Mouse (Mus musculus): ENCODE results near the gene Crlf2. TPM values are rescaled to one million over a fixed set of nuclear protein-coding genes. Genes with fewer than 3 reads are reported as not detected.
A peak's percentile ranks its signal among the peaks of the same experiment; 100 is the strongest.

The Crlf2 gene
- polyA plus RNA-seq, 1 experiment: 16.7 TPM

DNA sequence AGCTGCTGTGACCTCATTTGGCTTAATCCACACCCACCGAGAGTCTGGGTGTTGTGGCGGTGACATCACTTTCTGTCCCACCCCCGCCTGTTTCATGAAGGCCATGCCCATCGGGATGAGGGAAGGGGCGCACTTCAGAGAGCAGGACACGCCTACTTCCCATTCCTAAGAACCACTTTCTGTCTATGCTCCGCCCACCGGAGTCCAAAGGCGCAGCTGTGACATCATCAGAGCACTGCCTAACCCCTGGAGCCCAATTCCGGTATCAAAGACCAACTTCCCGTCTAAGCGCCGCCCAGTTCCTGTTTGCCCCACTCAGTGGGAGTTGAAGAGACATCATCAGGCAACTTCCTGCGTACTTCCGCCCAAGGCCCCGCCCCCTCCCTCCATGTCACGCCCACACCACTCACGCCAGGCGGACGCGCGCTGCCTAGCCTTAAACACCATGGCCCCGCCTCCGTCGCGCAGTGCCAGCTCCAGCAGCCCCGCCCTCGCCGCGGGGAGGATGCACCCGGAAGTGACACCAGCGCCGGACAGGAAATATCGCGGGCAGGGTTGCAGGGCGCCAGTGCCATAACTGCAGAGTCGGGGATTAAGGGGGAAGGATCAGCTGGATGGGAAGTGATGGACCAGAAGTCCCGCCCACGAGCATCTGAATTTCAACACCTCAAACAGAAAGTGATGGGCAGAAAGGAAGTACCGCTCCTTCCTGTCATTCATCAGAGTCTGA is 2.0 kb downstream of the Crlf2 start:
- H3K4me3 ChIP-seq (ENCODE audit: insufficient read depth, low read length): peak overlapping the region; percentile 27
- no peaks in the 10 kb centered on the region for H3K4me1 ChIP-seq (ENCODE audit: control insufficient read depth, insufficient read depth, low read length)
- H3K27ac ChIP-seq (ENCODE audit: insufficient read depth, low read length): peak overlapping the region; percentile 93
- TF ChIP-seq CTCF (IDR thresholded peaks at IDR 0.05; ENCODE audit: borderline replicate concordance, insufficient read depth, low read length) (no peak), POLR2A (IDR thresholded peaks at IDR 0.05; ENCODE audit: low read depth, low read length) (no peak)

DNA sequence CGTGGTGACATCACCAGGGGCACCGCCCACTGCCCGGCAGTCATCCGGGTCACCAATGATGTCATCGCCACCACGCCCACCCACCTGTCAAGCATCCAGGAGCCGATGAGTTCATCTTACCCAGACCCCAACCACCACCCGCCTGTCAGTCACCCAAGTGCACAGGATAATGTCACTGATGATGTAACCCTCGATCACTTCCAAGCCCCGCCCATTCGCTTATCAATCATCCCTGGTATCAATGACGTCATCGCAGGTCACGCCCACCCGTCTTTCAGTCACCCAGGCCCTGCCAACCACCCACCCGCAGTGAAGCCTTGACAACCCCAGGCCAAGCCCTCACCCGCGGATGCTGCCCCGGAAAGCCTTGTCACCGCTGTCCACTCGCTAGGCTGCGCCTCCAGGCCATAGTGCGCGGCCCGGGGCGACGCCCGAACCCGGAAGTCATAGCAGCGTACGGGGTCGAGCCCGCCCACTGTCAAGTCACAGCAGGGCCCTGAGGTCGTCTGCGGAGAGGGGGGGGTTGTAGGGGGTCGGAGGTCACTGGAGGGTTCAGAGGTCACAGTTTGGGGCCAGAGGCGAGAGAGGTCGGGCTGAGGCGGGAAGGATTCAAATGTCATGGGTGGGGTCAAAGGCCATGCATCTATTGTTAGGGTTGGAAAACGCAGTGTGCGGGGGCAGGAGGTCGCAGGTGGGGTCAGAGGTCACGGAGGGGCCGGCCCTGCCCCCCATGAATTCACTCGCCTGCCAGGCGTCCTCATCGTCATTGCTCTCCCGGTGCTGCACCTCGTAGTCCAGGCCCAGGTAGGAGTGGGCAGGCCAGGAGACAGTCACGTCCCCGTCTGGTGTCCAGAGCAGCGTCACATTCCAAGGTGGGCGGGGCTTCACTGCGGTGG is 2.9 kb downstream of the Crlf2 start:
- Histone ChIP-seq H3K4me1 (ENCODE audit: control insufficient read depth, insufficient read depth, low read length) (no peaks in the 10 kb centered on the region), H3K4me3 (ENCODE audit: insufficient read depth, low read length) (peak overlapping the region; percentile 6; the same call in 1 of the 2 replicates), H3K27ac (ENCODE audit: insufficient read depth, low read length) (no peak overlapping the region)
- no peak for TF ChIP-seq CTCF (IDR thresholded peaks at IDR 0.05; ENCODE audit: borderline replicate concordance, insufficient read depth, low read length)
- TF ChIP-seq POLR2A (IDR thresholded peaks at IDR 0.05; ENCODE audit: low read depth, low read length): 0 out of 2 replicates have a peak, but pooled peaks have one; percentile 32

DNA sequence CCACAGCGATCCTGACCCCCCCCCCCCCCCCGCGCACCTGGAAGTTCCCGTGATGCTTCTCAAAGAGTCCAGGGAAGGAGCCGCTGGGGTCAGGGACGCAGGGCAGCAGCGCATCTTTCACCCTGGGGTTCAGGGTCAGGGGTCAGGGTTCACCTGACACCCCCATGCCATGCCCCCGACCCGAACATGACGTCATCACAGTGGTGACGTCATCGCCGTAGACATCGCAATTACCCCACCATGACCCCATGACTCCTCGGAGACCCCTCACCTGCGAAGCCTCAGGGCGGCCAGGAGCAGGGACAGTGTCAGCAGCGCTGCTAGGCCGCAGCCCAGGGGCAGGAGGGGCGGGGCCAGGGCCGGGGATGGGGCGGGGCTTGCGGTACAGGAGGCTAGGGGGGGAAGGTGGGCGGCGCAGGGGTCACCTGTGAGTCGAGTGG is 3.5 kb downstream of the Crlf2 start:
- Histone ChIP-seq H3K4me3 (ENCODE audit: insufficient read depth, low read length) (no peak overlapping the region), H3K27ac (ENCODE audit: insufficient read depth, low read length) (no peak overlapping the region), H3K4me1 (ENCODE audit: control insufficient read depth, insufficient read depth, low read length) (no peaks in the 10 kb centered on the region)
- TF ChIP-seq POLR2A (IDR thresholded peaks at IDR 0.05; ENCODE audit: low read depth, low read length) (no peak), CTCF (IDR thresholded peaks at IDR 0.05; ENCODE audit: borderline replicate concordance, insufficient read depth, low read length) (no peak)

DNA sequence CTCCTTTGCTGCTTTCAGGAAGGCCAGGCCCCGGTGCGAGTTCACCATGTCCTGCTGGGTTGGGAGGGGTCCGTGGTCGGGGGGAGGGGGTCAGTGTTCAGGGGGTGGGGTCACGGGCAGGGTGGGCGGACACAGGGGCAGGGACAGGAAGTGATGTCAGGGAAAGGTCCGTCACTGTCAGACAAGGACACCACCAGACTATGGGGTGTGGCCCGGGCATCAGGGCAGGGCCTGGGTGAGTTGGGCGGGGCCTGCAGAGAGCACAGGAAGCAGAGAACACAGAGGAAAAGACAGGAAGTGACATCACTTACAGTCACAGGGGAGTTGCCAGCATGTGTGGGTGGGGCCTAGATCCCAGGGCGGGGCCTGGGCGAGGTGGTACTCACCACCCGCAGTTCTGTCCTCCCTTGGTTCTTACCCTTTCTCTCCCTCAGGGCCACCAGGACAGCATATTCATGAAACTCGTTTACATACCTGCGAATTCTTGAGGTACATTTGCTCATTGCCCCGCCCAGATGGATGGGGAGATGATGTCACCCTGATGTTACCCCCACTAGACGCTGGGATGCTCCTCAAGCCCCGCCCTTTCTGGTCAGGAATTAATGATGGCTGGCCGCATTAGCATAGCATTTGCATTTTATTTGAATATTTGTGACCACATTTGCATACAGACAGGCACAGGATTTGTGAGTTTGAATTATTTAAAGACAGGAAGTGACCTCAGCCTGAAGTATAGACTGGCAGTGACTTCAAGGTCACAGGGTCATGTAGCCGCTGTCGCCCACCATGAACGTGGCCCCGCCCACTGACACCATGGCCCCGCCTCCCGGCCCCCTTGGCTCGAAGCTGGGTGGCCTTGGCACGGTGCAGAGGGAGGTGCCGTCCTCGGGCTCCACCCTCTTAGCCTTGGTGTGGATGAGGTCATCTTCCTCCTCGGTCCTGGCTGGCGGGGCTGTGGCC is 4.4 kb downstream of the Crlf2 start:
- H3K4me1 ChIP-seq (ENCODE audit: control insufficient read depth, insufficient read depth, low read length): no peaks in the 10 kb centered on the region
- no peak for TF ChIP-seq CTCF (IDR thresholded peaks at IDR 0.05; ENCODE audit: borderline replicate concordance, insufficient read depth, low read length)
- no peak overlapping the region for H3K27ac ChIP-seq (ENCODE audit: insufficient read depth, low read length)
- H3K4me3 ChIP-seq (ENCODE audit: insufficient read depth, low read length): no peak overlapping the region

DNA sequence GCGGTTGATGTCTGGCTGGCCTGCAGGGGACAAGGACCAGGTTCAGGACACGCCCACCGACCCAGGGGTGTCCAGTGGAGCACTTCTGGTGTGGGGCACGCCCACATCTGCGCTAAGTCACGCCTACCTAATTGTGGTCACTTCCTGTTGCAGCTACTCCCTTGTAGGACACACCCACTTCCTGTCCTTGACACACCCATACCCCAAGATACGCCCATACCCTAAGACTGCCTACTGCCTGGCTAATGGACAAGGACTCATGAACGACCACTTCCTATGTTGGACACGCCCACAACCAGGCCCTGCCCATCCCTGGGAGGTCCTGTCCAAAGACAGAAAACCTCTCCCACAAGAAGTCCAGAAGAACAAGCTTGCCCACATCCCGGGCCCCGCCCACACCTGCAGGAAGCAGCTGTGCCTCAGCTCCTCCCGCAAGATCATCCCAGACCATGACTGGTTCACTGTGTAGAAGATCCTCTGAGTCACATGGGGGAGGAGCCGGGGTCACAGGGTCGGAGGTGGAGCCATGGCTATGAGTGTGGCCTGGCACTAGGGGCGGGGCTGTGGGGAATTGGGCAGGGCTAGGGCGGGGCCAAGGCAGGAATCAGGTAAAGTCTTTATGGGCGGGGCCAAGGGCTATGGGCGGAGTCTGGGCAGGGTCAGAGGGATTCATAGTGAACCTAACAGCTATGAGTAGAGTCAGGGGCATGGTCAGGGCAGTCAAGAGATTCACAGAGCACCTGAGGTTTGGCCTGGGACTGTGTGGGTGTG is 5.4 kb downstream of the Crlf2 start:
- H3K27ac ChIP-seq (ENCODE audit: insufficient read depth, low read length): no peak overlapping the region
- H3K4me1 ChIP-seq (ENCODE audit: control insufficient read depth, insufficient read depth, low read length): no peaks in the 10 kb centered on the region; the same call in 1 of the 2 replicates
- TF ChIP-seq POLR2A (IDR thresholded peaks at IDR 0.05; ENCODE audit: low read depth, low read length) (no peak), CTCF (IDR thresholded peaks at IDR 0.05; ENCODE audit: borderline replicate concordance, insufficient read depth, low read length) (no peak)
- H3K4me3 ChIP-seq (ENCODE audit: insufficient read depth, low read length): no peak overlapping the region

DNA sequence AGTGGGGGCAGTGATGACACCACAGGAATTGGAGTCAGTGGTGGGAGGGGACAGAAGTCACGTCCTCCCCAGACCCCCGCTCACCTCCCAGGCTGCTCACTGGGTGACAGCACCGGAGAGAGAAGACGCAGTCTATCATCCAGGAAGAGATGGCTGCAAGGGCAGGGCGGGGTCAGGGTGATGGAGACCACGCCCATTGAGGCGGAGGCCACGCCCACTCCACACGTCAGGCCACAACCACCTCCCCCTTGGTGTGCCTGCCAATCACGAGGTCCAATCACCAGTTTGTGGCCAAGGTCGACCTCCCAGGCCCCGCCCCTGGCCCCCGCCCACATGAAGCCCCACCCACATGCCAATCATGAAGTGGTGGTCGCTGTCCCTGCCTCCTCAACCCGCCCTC is 6.3 kb downstream of the Crlf2 start:
- Histone ChIP-seq H3K4me3 (ENCODE audit: insufficient read depth, low read length) (no peak overlapping the region), H3K4me1 (ENCODE audit: control insufficient read depth, insufficient read depth, low read length) (no peaks in the 10 kb centered on the region; the same call in 1 of the 2 replicates), H3K27ac (ENCODE audit: insufficient read depth, low read length) (no peak overlapping the region)
- TF ChIP-seq POLR2A (IDR thresholded peaks at IDR 0.05; ENCODE audit: low read depth, low read length): no peak
- TF ChIP-seq CTCF (IDR thresholded peaks at IDR 0.05; ENCODE audit: borderline replicate concordance, insufficient read depth, low read length): no peak

DNA sequence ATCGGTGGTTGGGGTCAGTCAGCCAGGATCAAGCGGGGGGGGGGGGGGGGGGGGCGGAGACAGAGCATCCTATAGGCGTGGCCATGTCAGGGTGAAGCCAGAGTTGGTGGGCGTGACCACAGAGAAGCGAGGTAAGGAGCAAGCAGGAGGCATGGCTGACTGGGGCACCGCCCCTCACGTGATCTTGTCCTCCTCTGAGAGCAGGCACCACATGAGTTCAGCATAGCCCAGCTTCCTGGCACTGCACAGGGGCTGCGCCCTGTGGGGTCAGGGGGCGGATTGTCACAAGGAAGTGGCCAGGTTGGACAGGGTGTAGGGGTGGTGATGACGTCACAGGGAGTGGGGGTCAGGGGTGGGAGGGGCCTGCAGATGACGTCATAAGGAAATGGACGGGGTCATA is 6.7 kb downstream of the Crlf2 start:
- TF ChIP-seq CTCF (IDR thresholded peaks at IDR 0.05; ENCODE audit: borderline replicate concordance, insufficient read depth, low read length) (no peak), POLR2A (IDR thresholded peaks at IDR 0.05; ENCODE audit: low read depth, low read length) (no peak)
- no peak overlapping the region for H3K4me3 ChIP-seq (ENCODE audit: insufficient read depth, low read length)
- H3K27ac ChIP-seq (ENCODE audit: insufficient read depth, low read length): no peak overlapping the region
- no peaks in the 10 kb centered on the region; the same call in 1 of the 2 replicates for H3K4me1 ChIP-seq (ENCODE audit: control insufficient read depth, insufficient read depth, low read length)

DNA sequence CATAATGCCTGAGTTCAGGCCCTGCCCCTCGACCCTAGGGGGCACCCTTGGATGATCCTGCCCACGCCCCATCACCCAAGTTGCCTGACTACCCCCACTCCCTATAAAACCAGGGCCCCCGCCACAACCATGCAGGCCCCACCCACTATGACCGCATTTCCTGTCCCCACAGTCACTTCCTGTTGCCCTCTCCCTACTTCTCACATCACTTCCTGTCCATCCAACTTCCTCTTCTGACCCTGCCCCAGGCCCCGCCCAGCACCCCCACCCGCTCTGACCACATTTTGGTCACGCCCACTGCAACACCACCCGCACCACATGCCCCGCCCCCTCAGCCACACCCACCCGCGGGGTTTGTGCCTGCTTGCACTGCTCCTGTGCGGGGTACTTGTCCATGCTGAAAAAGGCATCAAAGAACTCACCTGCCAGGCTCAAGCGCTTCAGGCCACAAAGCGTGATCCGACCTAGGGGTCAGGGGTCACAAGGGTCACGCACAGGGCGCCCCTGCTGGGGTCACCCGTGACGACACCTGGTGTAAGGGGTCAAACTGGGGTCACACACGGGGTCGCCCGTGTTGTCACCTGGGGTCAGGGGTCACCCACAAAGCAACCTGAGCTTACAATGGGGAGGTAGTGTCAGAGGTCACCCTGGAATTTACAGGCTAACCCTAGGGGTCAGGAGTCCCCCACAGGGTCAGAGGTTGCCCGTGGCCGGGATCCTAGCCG is 7.6 kb downstream of the Crlf2 start:
- TF ChIP-seq POLR2A (IDR thresholded peaks at IDR 0.05; ENCODE audit: low read depth, low read length) (no peak), CTCF (IDR thresholded peaks at IDR 0.05; ENCODE audit: borderline replicate concordance, insufficient read depth, low read length) (no peak)
- Histone ChIP-seq H3K27ac (ENCODE audit: insufficient read depth, low read length) (no peak overlapping the region), H3K4me3 (ENCODE audit: insufficient read depth, low read length) (no peak overlapping the region), H3K4me1 (ENCODE audit: control insufficient read depth, insufficient read depth, low read length) (no peaks in the 10 kb centered on the region; the same call in 1 of the 2 replicates)

All from embryonic fibroblast, embryonic 13.5 days (primary cell).